Mouse (Mus musculus) urinary bladder, postnatal 4 days (tissue): ENCODE data around the gene Kdm1a.

Experiments
- DNase-seq, 2 experiments: peaks; one replicate each; pipeline ENCODE4 v3.0.0; 2021 to 2022; ENCODE audit warnings: low spot score in 2 of 2

Gene Kdm1a

GRCm38 (mm10) chr4:136602018-136602554, 437 bp downstream of the Kdm1a start:
- DNase-seq, result no peak

GRCm38 (mm10) chr4:136601476-136601875, 1.0 kb downstream of the Kdm1a start:
- DNase-seq, result peak; percentile 30 to 70

GRCm38 (mm10) chr4:136600536-136600935, 2.0 kb downstream of the Kdm1a start:
- no peak for DNase-seq

- DNase-seq, result no peak
Observed at GRCm38 (mm10) chr4:136599869-136600268, 2.7 kb downstream of the Kdm1a start.

- no peak for DNase-seq
Observed at GRCm38 (mm10) chr4:136598268-136598876, 4.2 kb downstream of the Kdm1a start.

GRCm38 (mm10) chr4:136595221-136595620, 7.3 kb downstream of the Kdm1a start:
- DNase-seq, result no peak

GRCm38 (mm10) chr4:136594006-136594405, 8.5 kb downstream of the Kdm1a start:
- DNase-seq, result no peak

GRCm38 (mm10) chr4:136592111-136592510, 10.4 kb downstream of the Kdm1a start:
- no peak for DNase-seq

GRCm38 (mm10) chr4:136588003-136588402, 14.5 kb downstream of the Kdm1a start:
- no peak for DNase-seq

GRCm38 (mm10) chr4:136587221-136587827, 15.2 kb downstream of the Kdm1a start:
- no peak for DNase-seq

GRCm38 (mm10) chr4:136581885-136582284, 20.6 kb downstream of the Kdm1a start:
- DNase-seq, result no peak

GRCm38 (mm10) chr4:136569998-136570397, 32.5 kb downstream of the Kdm1a start:
- no peak for DNase-seq

- no peak for DNase-seq
Observed at GRCm38 (mm10) chr4:136568629-136569028, 33.9 kb downstream of the Kdm1a start.

- DNase-seq, result no peak
Observed at GRCm38 (mm10) chr4:136562755-136563154, 39.8 kb downstream of the Kdm1a start.

- no peak for DNase-seq
Observed at GRCm38 (mm10) chr4:136560270-136560991, 42.1 kb downstream of the Kdm1a start.

GRCm38 (mm10) chr4:136559690-136560089, 42.8 kb downstream of the Kdm1a start:
- DNase-seq, result no peak

GRCm38 (mm10) chr4:136557638-136558037, 44.9 kb downstream of the Kdm1a start:
- DNase-seq, result no peak

GRCm38 (mm10) chr4:136553108-136553507, 49.4 kb downstream of the Kdm1a start:
- no peak for DNase-seq

GRCm38 (mm10) chr4:136548381-136548801, 54.1 kb downstream of the Kdm1a start:
- DNase-seq, result no peak

GRCm38 (mm10) chr4:136547721-136548120, 54.8 kb downstream of the Kdm1a start:
- DNase-seq, result no peak

GRCm38 (mm10) chr4:136546279-136547045, 56.1 kb downstream of the Kdm1a start:
- DNase-seq, result no peak

- no peak for DNase-seq
Observed at GRCm38 (mm10) chr4:136545151-136545550, 57.4 kb downstream of the Kdm1a start.
